Mouse (Mus musculus) hindbrain, embryonic 13.5 days (tissue): Measurements from ENCODE around the gene Lyve1. TPM values are rescaled to one million over a fixed set of nuclear protein-coding genes. Genes with fewer than 3 reads are reported as not detected.

Source experiments
- ATAC-seq: fragments of 200-750 bp; cut with Nextera tagmentation; 2 replicates; pipeline ENCODE4 v1.8.0; 2017; ENCODE audit warnings: moderate TSS enrichment; ENCODE audit not compliant: low FRiP score
- H3K27ac ChIP-seq: fragments of 300-500 bp; sonication (generic); 2 replicates; pipeline ENCODE4 v1.5.1; 2015; ENCODE audit warnings: inconsistent platforms, mild to moderate bottlenecking, moderate library complexity
- H3K27me3 ChIP-seq: fragments of 300-500 bp; sonication (generic); 2 replicates; pipeline ENCODE4 v1.6.1; 2015; ENCODE audit warnings: mild to moderate bottlenecking, inconsistent platforms
- H3K36me3 ChIP-seq: fragments of 300-500 bp; sonication (generic); 2 replicates; pipeline ENCODE4 v1.6.1; 2015; ENCODE audit warnings: mild to moderate bottlenecking, inconsistent platforms
- H3K4me1 ChIP-seq: fragments of 300-500 bp; sonication (generic); replicated peaks from 2 replicates; pipeline ENCODE4 v1.6.1; 2015; ENCODE audit warnings: inconsistent platforms
- H3K4me2 ChIP-seq: fragments of 300-500 bp; sonication (generic); 2 replicates; pipeline ENCODE4 v1.6.1; 2015; ENCODE audit warnings: inconsistent platforms, mild to moderate bottlenecking, moderate library complexity
- H3K4me3 ChIP-seq: fragments of 300-500 bp; sonication (generic); 2 replicates; pipeline ENCODE4 v1.5.1; 2015; ENCODE audit warnings: mild to moderate bottlenecking, inconsistent platforms
- H3K9ac ChIP-seq: fragments of 300-500 bp; sonication (generic); 2 replicates; pipeline ENCODE4 v1.6.1; 2015; ENCODE audit warnings: mild to moderate bottlenecking, inconsistent platforms
- H3K9me3 ChIP-seq: fragments of 300-500 bp; sonication (generic); 2 replicates; pipeline ENCODE4 v1.6.1; 2016; ENCODE audit warnings: inconsistent platforms
- WGBS: fragments of 180-500 bp; shearing (Covaris S2); methylation state at CpG from one replicate; pipeline ENCODE4 v1.1.7; 2015; 5-methylcytosine and 5-hydroxymethylcytosine counted together
- polyA plus RNA-seq: library from polyadenylated mRNA; unstranded; fragments of >200 nt; fragmentation: Nextera tagmentation; extraction: Ambion mirVana; gene quantifications from 2 replicates; pipeline ENCODE4 v1.2.1, GENCODE M21; 2015

Lyve1 gene
- polyA plus RNA-seq, 1 experiment from 2014 or later = 6.9 TPM

DNA sequence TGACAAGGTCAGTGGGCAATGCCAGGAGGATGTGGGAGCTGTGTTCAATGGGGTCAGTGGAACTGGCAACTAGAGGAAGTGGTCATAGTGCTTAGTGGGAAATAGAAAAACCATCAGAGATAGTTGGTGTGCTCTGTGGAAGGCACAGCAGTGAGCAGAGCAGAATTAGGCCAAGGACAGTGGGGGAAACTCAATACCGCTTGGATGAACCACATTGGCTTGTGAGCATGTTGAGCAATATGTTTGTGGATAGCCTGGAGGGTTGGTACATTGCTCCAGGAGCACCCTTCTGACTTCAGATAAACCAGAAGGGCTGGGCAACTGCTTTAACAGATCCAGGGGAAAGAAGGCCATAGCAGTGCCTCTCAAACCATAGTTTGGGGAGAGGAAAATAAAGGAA, 14.7 kb downstream of the Lyve1 start:
- H3K27me3 ChIP-seq = no peaks in the 10 kb centered on the region
- ATAC-seq = no peak
- H3K4me3 ChIP-seq = no peak overlapping the region
- no peaks in the 10 kb centered on the region for H3K36me3 ChIP-seq
- H3K4me2 ChIP-seq = no peak overlapping the region
- 93% methylated on average over 1 of the region's 1 CpGs for WGBS
- H3K9ac ChIP-seq = no peak overlapping the region
- no peak overlapping the region for H3K27ac ChIP-seq
- no peaks in the 10 kb centered on the region for H3K9me3 ChIP-seq
- peaks cover 4% of the 10 kb centered on the region for H3K4me1 ChIP-seq

DNA sequence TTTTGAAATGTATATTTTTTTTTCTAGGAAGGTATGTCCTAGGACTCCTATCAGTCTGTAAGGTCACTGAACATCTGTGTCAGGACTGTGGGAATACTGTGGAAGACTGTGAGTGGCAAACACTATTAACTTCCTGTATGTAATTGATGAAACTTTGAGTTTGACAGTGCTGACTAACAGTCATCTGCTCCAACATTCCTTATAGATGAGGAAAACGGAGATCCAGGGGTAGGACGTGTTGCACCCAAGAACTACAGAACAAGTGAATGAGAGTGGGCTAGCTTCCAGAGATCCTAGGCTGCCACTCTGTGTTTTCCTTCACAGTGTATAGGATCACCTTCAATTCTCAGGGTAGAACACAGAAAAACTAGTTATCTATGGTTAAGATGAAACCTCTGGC, 15.7 kb downstream of the Lyve1 start:
- no peak overlapping the region for H3K27ac ChIP-seq

DNA sequence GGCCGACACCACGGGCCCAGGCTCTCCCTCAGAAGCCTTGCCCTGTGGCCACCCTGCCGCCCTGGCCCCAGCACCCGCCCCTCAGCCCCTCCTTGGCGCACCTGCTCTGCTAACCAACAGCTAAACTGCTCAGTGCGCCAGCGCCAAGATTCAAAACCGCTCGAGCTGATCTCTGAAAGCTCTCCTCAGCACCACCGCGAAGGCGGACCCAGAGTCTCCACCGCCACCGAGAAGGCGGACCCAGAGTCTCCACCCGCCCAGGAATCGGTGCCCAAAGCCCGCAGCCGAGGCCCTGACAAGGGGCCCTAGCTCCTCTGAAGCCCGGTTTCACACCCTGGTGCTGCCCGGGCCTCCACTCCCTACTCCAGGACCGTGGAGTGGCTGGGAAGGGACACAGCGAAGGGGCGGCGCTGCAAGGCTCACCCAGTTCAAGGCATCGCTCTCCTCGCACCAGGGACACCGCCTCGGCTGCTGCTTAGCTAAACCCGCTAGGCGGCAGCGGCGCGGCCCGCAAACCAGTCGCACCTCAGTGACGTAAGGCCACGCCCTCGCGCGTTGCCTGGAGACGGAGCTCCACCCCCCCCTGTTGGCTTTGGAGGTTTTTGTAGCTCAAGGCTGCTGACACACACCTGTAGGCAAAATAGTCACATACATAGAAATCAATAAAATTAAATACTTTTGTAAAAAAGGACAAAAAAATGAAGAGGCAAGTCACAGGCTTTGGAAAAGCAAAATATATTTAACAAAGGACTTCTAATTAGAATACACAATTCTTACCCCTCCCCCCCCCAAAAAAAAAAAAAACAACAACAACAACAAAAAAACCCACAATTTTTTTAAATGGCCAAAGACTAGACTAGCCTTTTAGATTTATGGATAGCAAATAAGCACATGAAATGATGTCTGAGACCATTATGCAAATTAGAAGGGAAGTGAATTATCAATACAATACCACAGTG, 18.8 kb downstream of the Lyve1 start, which contains the start of gene Rnf141:
Gene Rnf141, minus strand, starts transcription at position 542 of the 959 bp plus-strand sequence.
- Histone ChIP-seq H3K4me3 (peak within 1 kb of the TSS; percentile 81), H3K27me3 (no peaks in the 10 kb centered on the region), H3K27ac (peak within 1 kb of the TSS; percentile 93), H3K36me3 (no peaks in the 10 kb centered on the region), H3K9ac (peak within 1 kb of the TSS; percentile 89), H3K4me2 (peak within 1 kb of the TSS; percentile 86), H3K4me1 (peaks cover 10% of the 10 kb centered on the region), H3K9me3 (no peaks in the 10 kb centered on the region)
- peak; percentile 97 for ATAC-seq
- under 1% methylated on average over 42 of the region's 42 CpGs for WGBS

More for the DNA sequence above, 15.7 kb downstream of the Lyve1 start:
- no peaks in the 10 kb centered on the region for H3K27me3 ChIP-seq
- no peak overlapping the region for H3K9ac ChIP-seq
- no peak overlapping the region for H3K4me3 ChIP-seq
- no peak for ATAC-seq
- 86% methylated on average over 2 of the region's 2 CpGs for WGBS
- H3K9me3 ChIP-seq = no peaks in the 10 kb centered on the region
- no peak overlapping the region for H3K4me2 ChIP-seq
- H3K36me3 ChIP-seq = no peaks in the 10 kb centered on the region
- H3K4me1 ChIP-seq = peaks cover 8% of the 10 kb centered on the region

DNA sequence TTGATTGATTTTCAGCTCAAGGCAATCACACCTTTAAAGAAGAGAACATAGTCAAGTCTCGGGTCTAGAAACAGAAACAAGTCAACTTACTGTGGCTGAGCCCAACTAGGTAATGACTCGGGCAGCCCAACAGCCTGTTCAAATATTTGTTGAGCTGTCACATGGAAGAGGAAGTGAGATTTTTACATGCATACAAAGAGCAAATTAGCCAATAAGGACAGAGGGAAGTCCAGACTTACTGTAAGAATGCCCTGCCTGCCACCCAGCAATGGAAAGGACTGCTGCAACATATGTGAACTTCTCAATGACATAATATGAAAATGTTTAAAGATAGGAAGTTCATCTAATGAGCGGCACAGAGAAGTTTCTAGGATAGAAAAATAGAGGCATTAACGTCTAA, 22.7 kb downstream of the Lyve1 start:
- no peaks in the 10 kb centered on the region for H3K27me3 ChIP-seq
- H3K4me1 ChIP-seq = peaks cover 10% of the 10 kb centered on the region
- H3K4me2 ChIP-seq = no peak overlapping the region
- WGBS = 86% methylated on average over 4 of the region's 4 CpGs
- no peak for ATAC-seq
- H3K27ac ChIP-seq = no peak overlapping the region
- no peak overlapping the region for H3K4me3 ChIP-seq
- no peaks in the 10 kb centered on the region for H3K9me3 ChIP-seq
- H3K36me3 ChIP-seq = peaks cover 5% of the 10 kb centered on the region; the same call in 1 of the 2 replicates
- no peak overlapping the region for H3K9ac ChIP-seq

DNA sequence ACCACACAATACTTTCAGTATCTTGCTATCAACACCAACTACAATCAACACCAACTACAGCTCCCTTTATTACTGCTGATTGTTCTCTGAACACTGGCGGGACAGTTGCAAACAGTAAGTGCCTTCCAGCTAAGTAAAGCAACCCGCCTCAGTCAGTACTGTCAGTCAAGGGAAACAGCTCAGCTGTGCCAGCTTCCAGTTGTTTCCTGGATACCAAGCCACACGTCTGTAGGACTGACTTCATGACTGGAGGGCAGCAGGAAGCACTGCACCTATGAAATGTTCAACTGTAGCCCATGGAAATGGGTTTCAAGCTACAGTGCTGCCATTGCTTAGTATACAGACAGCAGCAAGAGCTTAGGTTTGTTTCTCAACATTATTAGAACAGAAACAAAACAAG, 28.5 kb downstream of the Lyve1 start:
- Histone ChIP-seq H3K9me3 (no peaks in the 10 kb centered on the region), H3K4me1 (no peaks in the 10 kb centered on the region), H3K4me3 (no peak overlapping the region), H3K4me2 (no peak overlapping the region), H3K27me3 (no peaks in the 10 kb centered on the region), H3K9ac (no peak overlapping the region), H3K36me3 (peaks cover 26% of the 10 kb centered on the region), H3K27ac (no peak overlapping the region)
- no peak for ATAC-seq
- WGBS = 71% methylated on average over 3 of the region's 3 CpGs

DNA sequence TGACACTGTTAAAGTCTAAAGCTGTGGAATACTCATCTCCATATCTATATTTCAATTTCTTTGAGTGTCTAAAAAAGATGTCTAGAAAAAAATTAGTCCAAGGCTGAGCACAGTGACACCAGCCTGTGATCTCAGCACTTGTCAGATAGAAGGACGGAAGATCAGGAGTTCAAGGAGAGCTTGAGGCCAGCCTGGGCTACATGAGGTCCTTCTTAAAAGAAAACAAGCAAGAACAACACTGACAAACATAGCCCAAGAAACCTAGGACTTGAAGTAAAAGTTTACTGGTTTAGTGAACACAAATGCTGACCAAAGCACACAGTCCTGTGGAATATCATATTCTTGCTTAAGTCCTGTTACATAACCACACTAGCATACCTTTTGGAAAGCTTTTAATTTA, 29.0 kb downstream of the Lyve1 start:
- H3K36me3 ChIP-seq = peaks cover 31% of the 10 kb centered on the region
- no peak overlapping the region for H3K9ac ChIP-seq
- H3K9me3 ChIP-seq = no peaks in the 10 kb centered on the region
- no peak overlapping the region for H3K4me2 ChIP-seq
- ATAC-seq = no peak
- H3K4me1 ChIP-seq = no peaks in the 10 kb centered on the region
- WGBS = 90% methylated on average over 1 of the region's 1 CpGs
- no peak overlapping the region for H3K4me3 ChIP-seq
- H3K27me3 ChIP-seq = no peaks in the 10 kb centered on the region
- H3K27ac ChIP-seq = no peak overlapping the region

DNA sequence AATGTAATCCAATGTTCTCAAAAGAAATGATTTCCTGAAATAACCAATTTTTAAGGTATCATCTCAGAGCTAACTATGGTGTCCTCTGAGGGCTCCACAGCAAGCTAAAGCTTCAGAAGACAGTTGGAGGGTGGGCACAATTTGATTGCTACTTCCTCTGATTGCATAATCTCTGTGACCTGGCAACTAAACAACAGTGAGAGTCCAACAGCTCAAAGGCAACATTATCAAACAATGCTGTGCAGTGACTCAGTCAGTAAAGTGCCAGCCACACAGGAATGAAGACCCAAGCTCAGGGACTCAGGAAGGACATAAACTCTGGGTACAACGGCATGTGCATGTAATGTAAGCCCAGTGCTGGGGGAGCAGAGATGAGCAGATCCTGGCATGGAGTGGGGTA, 30.0 kb downstream of the Lyve1 start:
- no peaks in the 10 kb centered on the region for H3K4me1 ChIP-seq
- no peak overlapping the region for H3K27ac ChIP-seq
- WGBS = 100% methylated on average over 1 of the region's 1 CpGs
- H3K9ac ChIP-seq = no peak overlapping the region
- H3K4me2 ChIP-seq = no peak overlapping the region
- H3K4me3 ChIP-seq = no peak overlapping the region
- H3K9me3 ChIP-seq = no peaks in the 10 kb centered on the region
- ATAC-seq = no peak
- peaks cover 40% of the 10 kb centered on the region for H3K36me3 ChIP-seq
- H3K27me3 ChIP-seq = no peaks in the 10 kb centered on the region

DNA sequence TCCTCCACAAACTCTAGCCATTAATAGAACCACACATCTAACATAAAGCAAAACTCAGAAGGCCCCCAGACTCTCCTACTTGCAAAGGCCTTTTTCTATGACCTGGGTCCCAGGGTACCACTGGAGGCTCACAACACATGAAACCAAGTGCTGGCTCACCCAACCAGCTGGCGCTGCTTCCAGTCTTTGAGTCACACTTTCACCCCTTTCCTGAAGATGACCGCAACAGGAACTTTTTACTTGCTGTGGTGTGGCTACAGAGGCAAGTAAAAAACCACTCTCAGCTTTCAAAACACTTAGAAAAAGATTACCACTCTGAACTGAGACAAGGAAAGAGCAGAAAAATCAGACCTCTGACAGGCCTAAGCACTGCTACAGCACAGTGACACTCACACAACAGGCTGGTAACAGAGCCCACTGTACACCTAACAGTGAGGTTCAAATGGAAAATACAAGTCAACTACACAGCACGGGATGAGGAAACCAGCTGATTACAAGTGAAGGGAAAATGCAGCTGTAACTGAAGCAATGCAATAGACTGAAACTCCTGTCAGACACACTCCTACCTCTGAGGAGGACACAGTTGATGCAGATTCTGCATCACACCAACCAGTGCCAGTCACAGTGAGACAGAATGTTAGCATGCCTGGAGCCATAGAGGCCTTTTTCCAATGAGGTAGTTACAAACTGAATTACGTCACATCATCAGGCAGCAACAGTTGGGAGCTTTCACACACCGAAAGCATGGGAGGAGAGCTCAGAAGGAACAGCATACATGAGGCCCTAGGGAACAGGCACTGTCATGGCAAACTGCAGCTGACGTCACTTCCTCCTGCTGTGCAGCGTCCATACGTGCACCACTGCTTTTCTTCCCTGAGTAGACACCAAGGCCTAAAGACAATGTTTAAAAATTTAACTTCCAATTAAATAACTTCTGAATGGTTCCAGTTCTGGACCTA, 38.8 kb downstream of the Lyve1 start:
- no peaks in the 10 kb centered on the region for H3K9me3 ChIP-seq
- peaks cover 42% of the 10 kb centered on the region for H3K36me3 ChIP-seq
- 83% methylated on average over 8 of the region's 8 CpGs for WGBS
- H3K4me3 ChIP-seq = no peak overlapping the region
- no peak overlapping the region for H3K9ac ChIP-seq
- no peaks in the 10 kb centered on the region for H3K27me3 ChIP-seq
- H3K4me2 ChIP-seq = no peak overlapping the region
- no peak overlapping the region for H3K27ac ChIP-seq
- H3K4me1 ChIP-seq = peaks cover 5% of the 10 kb centered on the region
- no peak for ATAC-seq

DNA sequence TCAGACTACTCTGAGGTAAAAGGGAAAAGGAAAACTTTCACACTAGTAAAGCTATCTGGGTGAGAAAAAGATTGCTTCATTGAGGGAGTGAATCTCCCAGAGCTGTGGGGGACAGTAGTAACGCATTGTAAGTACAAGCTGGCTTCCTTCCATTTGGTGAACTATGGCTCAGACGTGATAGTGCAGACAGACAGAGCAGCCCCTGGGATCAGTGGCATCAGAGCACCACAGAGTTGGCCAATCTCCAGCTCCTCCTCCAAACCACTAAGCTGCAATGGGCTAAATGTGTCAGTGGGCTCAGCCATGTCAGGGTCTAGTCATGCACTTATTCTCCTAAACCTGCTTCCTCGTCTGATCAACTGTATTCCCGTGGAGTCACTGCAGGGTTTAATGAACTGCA, 39.4 kb downstream of the Lyve1 start:
- WGBS = 86% methylated on average over 4 of the region's 4 CpGs
- no peak overlapping the region for H3K4me3 ChIP-seq
- no peaks in the 10 kb centered on the region for H3K27me3 ChIP-seq
- no peak overlapping the region for H3K9ac ChIP-seq
- no peaks in the 10 kb centered on the region for H3K9me3 ChIP-seq
- no peak overlapping the region for H3K4me2 ChIP-seq
- peaks cover 35% of the 10 kb centered on the region for H3K36me3 ChIP-seq
- no peak overlapping the region for H3K27ac ChIP-seq
- peaks cover 5% of the 10 kb centered on the region for H3K4me1 ChIP-seq
- no peak for ATAC-seq

DNA sequence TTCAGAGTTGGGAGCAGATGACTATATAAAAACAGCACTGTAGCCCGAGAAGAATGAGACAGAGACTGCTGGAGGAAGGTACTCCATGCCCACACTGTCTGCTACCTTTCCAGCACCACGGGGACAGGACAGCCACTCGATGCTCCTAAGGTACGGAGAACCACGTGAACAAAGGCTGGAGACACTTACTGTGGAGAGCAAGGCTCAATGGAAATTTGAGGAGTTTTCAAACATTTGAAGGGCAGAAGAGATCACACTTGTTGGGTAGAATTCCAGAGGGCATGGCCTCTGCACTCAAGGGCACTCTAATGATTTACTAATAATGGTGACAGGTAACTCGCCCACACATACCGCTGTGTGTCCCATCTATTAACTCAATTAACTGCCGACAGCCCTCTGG, 40.0 kb downstream of the Lyve1 start:
- Histone ChIP-seq H3K36me3 (peaks cover 30% of the 10 kb centered on the region), H3K4me3 (no peak overlapping the region), H3K27ac (no peak overlapping the region), H3K9ac (no peak overlapping the region), H3K9me3 (no peaks in the 10 kb centered on the region), H3K4me1 (peaks cover 5% of the 10 kb centered on the region), H3K4me2 (no peak overlapping the region), H3K27me3 (no peaks in the 10 kb centered on the region)
- ATAC-seq = no peak
- WGBS = 91% methylated on average over 8 of the region's 8 CpGs

DNA sequence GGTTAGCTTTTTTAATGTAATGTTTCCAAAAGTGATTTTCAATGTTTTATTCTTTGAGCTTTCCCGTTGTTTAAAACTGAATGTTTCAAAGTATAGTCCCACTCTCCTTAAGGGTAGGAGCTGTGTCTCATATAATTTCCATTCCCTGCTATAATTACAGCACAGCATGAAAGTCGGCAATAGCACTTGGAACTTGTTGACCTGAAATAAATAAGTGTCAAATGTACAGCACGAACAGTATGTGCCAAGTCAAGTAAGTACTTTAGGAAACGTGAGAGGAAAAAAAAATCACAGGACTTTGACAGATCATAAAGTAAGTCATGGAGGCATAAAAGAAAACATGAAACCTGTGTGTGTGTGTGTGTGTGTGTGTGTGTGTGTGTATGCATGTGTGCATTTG, 41.0 kb downstream of the Lyve1 start:
- no peak overlapping the region for H3K27ac ChIP-seq
- 72% methylated on average over 4 of the region's 4 CpGs for WGBS

DNA sequence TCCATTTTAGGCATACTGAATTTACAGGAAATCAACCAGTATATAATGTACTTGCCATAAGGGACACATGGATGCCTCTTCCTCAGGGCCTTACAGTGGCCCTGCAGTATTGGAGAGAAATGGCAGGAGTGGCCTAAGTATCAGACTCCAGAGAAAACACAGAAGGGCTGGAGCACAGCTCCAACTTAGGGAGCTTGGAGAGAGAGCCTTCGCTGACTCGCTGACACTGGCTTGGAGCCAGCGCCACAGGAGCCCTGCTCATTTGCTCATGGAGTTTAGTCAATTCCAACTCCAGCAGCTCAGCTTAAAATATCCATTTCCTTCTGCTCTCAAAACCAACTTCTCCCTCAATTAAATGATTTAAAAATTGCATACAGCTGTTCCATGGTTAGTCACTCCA, 41.4 kb downstream of the Lyve1 start:
- H3K27me3 ChIP-seq = no peaks in the 10 kb centered on the region
- 65% methylated on average over 3 of the region's 3 CpGs for WGBS
- no peak for ATAC-seq
- peaks cover 25% of the 10 kb centered on the region for H3K36me3 ChIP-seq
- no peaks in the 10 kb centered on the region for H3K9me3 ChIP-seq
- H3K27ac ChIP-seq = no peak overlapping the region
- no peak overlapping the region for H3K4me2 ChIP-seq
- H3K4me1 ChIP-seq = peaks cover 5% of the 10 kb centered on the region
- no peak overlapping the region for H3K9ac ChIP-seq
- no peak overlapping the region for H3K4me3 ChIP-seq

More for the DNA sequence above, 41.0 kb downstream of the Lyve1 start:
- no peak for ATAC-seq
- H3K9me3 ChIP-seq = no peaks in the 10 kb centered on the region
- H3K4me2 ChIP-seq = no peak overlapping the region
- no peak overlapping the region for H3K4me3 ChIP-seq
- H3K36me3 ChIP-seq = peaks cover 25% of the 10 kb centered on the region
- peaks cover 5% of the 10 kb centered on the region for H3K4me1 ChIP-seq
- no peak overlapping the region for H3K9ac ChIP-seq
- H3K27me3 ChIP-seq = no peaks in the 10 kb centered on the region
